21 mouse cellular contexts compared by ENCODE assay signal in the genomic region with DNA sequence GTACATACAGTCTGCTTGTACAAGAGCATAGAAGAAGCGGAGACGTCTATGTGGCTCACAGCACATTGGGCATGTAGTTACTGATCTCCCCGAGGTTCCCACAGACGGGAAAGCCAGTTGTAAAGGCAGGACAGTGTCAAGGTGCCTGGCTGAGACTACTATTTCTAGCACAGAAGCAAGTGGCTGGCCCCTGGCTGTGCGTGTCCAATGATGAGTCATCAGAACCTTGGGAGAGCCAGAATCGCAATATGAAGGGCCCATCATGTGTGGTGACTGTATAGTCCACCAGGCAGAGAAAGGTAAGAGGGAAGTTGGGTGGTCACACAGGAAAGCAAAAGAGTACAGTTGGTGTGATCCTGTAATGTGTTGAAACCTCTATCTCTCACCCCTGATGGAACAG.
"Had no signal": no experiment of that assay in that cellular context is flagged by ENCODE, and none has a peak within 500 bp of the region (broad histone marks: within the 10 kb centered on the region; RNA-seq: fewer than 3 reads in every experiment).

No protein-coding gene starts in this region.

- H3K9ac ChIP-seq: limb, embryonic 13.5 days; liver, embryonic 12.5 days; liver, embryonic 15.5 days; lung, embryonic 15.5 days had no signal

- H3K4me2 ChIP-seq: limb, embryonic 13.5 days; liver, embryonic 12.5 days; liver, embryonic 15.5 days; lung, embryonic 15.5 days; midbrain, embryonic 11.5 days had no signal

- H3K27ac ChIP-seq: kidney, postnatal 0 days; layer of hippocampus, adult 2 months; limb, embryonic 10.5 days; limb, embryonic 13.5 days; liver, embryonic 12.5 days; liver, embryonic 15.5 days; lung, embryonic 15.5 days; stomach, postnatal 0 days had no signal

- H3K27me3 ChIP-seq: limb, embryonic 13.5 days; liver, embryonic 12.5 days; liver, embryonic 15.5 days; lung, embryonic 15.5 days; megakaryocyte, embryonic 14.5 days had no signal

- H3K9me3 ChIP-seq: limb, embryonic 10.5 days; limb, embryonic 13.5 days; liver, embryonic 12.5 days; liver, embryonic 15.5 days; lung, embryonic 15.5 days; megakaryocyte, embryonic 14.5 days had no signal

- H3K4me1 ChIP-seq: limb, embryonic 10.5 days; limb, embryonic 13.5 days; liver, embryonic 12.5 days; liver, embryonic 15.5 days; lung, embryonic 15.5 days had no signal

- ATAC-seq: liver, embryonic 12.5 days had no signal

- DNase-seq: kidney, postnatal 25 days; layer of hippocampus, adult 9-11 months; liver; lung, adult 18-20 months; lung, postnatal 10 days; lung, postnatal 36 days; midbrain, embryonic 14.5 days; right cerebral cortex, adult 18-20 months; right cerebral cortex, postnatal 14 days; right cerebral cortex, postnatal 4 days; thymus, postnatal 25 days had no signal

- H3K4me3 ChIP-seq: layer of hippocampus, adult 2 months; limb, embryonic 10.5 days; limb, embryonic 13.5 days; liver, embryonic 12.5 days; liver, embryonic 15.5 days; lung, embryonic 15.5 days; megakaryocyte, embryonic 14.5 days had no signal
